Mouse (Mus musculus) heart, embryonic 10.5 days (tissue): ENCODE data around the gene Tnnc2. TPM values are rescaled to one million over a fixed set of nuclear protein-coding genes. Genes with fewer than 3 reads are reported as not detected.
A peak's percentile ranks its signal among the peaks of the same experiment; 100 is the strongest.

Source experiments
- DNase-seq: peaks from one replicate; pipeline ENCODE4 v3.0.0-alpha.2; 2017; ENCODE audit warnings: low spot score
- H3K27ac ChIP-seq: fragments of 300-500 bp; sonication (generic); 2 replicates; pipeline ENCODE4 v1.5.1; 2016; ENCODE audit warnings: mild to moderate bottlenecking
- H3K27me3 ChIP-seq: fragments of 300-500 bp; sonication (generic); 2 replicates; pipeline ENCODE4 v1.6.1; 2016; ENCODE audit warnings: mild to moderate bottlenecking; ENCODE audit not compliant: poor library complexity, insufficient read depth, severe bottlenecking
- H3K36me3 ChIP-seq: fragments of 300-500 bp; sonication (generic); 2 replicates; pipeline ENCODE4 v1.6.1; 2016; ENCODE audit warnings: mild to moderate bottlenecking, moderate library complexity
- H3K4me1 ChIP-seq: fragments of 300-500 bp; sonication (generic); 2 replicates; pipeline ENCODE4 v1.6.1; 2016; ENCODE audit warnings: mild to moderate bottlenecking
- H3K4me3 ChIP-seq: fragments of 300-500 bp; sonication (generic); 2 replicates; pipeline ENCODE4 v1.5.1; 2016; ENCODE audit warnings: mild to moderate bottlenecking, moderate library complexity
- H3K9me3 ChIP-seq: fragments of 300-500 bp; sonication (generic); 2 replicates; pipeline ENCODE4 v1.6.1; 2016; ENCODE audit warnings: mild to moderate bottlenecking, moderate library complexity
- WGBS: fragments of 180-500 bp; shearing (Covaris S2); methylation state at CpG from one replicate; pipeline ENCODE4 v1.1.7; 2016; 5-methylcytosine and 5-hydroxymethylcytosine counted together
- polyA plus RNA-seq: library from polyadenylated mRNA; unstranded; fragments of >200 nt; fragmentation: Nextera tagmentation; extraction: Ambion mirVana; gene quantifications from 2 replicates; pipeline ENCODE4 v1.2.1, GENCODE M21; 2016

The Tnnc2 gene
- polyA plus RNA-seq, 1 experiment from 2014 or later = 0.67 TPM

GRCm38 (mm10) chr2:164761971-164762370 is 17.8 kb downstream of the Tnnc2 start:
- Histone ChIP-seq H3K27ac (no peak overlapping the region), H3K36me3 (peaks cover 94% of the 10 kb centered on the region)
- DNase-seq = no peak

DNA sequence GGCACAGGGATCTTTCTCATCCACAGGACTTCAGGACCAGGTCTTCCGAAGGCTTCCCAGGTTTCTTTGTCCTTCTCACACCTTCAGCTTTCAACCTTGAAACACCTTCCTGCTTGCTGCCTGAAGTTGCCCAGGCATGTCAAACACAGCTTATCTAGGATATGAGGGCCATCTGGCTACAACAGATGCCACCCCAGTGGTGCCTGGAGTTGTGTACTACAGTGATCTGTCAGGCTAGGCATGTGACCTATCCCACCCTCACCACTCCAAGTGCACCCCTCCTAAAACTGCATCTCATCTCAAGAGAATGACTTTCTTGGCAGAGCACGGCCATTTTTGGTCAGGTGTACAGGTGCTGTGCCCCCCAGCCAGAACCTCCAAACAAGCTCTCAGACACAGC is 18.3 kb downstream of the Tnnc2 start:
- Histone ChIP-seq H3K4me1 (peaks cover 11% of the 10 kb centered on the region; the same call in 1 of the 2 replicates), H3K27me3 (no peaks in the 10 kb centered on the region), H3K27ac (no peak overlapping the region), H3K9me3 (no peaks in the 10 kb centered on the region), H3K4me3 (no peak overlapping the region), H3K36me3 (peaks cover 94% of the 10 kb centered on the region)
- 89% methylated on average over 2 of the region's 2 CpGs for WGBS
- DNase-seq = no peak

More at GRCm38 (mm10) chr2:164761971-164762370, 17.8 kb downstream of the Tnnc2 start:
- H3K4me1 ChIP-seq = peaks cover 11% of the 10 kb centered on the region; the same call in 1 of the 2 replicates
- WGBS = 97% methylated on average over 4 of the region's 4 CpGs
- no peak overlapping the region for H3K4me3 ChIP-seq
- no peaks in the 10 kb centered on the region for H3K9me3 ChIP-seq
- H3K27me3 ChIP-seq = no peaks in the 10 kb centered on the region

GRCm38 (mm10) chr2:164760059-164760833 is 19.5 kb downstream of the Tnnc2 start:
- H3K4me3 ChIP-seq = no peak overlapping the region
- H3K27ac ChIP-seq = no peak overlapping the region
- no peak for DNase-seq
- H3K9me3 ChIP-seq = no peaks in the 10 kb centered on the region
- 82% methylated on average over 4 of the region's 4 CpGs for WGBS
- peaks cover 94% of the 10 kb centered on the region for H3K36me3 ChIP-seq
- peaks cover 20% of the 10 kb centered on the region for H3K4me1 ChIP-seq
- no peaks in the 10 kb centered on the region for H3K27me3 ChIP-seq

GRCm38 (mm10) chr2:164758692-164759091 is 21.1 kb downstream of the Tnnc2 start:
- DNase-seq = no peak
- no peaks in the 10 kb centered on the region for H3K9me3 ChIP-seq
- WGBS = 64% methylated on average over 1 of the region's 1 CpGs
- no peaks in the 10 kb centered on the region for H3K27me3 ChIP-seq
- peaks cover 100% of the 10 kb centered on the region for H3K36me3 ChIP-seq
- no peak overlapping the region for H3K27ac ChIP-seq
- no peak overlapping the region for H3K4me3 ChIP-seq
- peaks cover 35% of the 10 kb centered on the region for H3K4me1 ChIP-seq

DNA sequence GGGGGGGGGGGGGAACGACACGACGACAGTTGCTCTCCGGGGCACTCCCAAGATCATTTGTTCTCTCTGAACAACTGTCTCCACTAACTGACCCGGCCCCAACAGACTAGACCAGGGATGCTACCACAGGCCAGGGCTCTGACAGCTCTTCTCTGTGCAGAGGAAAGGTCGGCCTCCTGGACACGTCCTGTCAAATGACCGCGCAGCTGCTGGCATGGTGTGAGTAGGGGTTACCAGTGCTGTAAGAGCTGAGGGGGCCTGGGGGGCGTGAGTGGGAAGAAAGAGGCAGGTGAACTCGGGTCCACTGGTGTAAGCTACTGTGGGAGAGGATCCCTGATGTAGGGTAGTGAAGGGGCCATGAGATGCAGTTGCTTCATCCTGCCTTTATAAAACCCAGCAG is 21.9 kb downstream of the Tnnc2 start:
- Histone ChIP-seq H3K4me1 (peaks cover 34% of the 10 kb centered on the region), H3K27ac (no peak overlapping the region), H3K4me3 (no peak overlapping the region), H3K36me3 (peaks cover 99% of the 10 kb centered on the region), H3K27me3 (no peaks in the 10 kb centered on the region), H3K9me3 (no peaks in the 10 kb centered on the region)
- WGBS = 91% methylated on average over 11 of the region's 11 CpGs
- DNase-seq = no peak

DNA sequence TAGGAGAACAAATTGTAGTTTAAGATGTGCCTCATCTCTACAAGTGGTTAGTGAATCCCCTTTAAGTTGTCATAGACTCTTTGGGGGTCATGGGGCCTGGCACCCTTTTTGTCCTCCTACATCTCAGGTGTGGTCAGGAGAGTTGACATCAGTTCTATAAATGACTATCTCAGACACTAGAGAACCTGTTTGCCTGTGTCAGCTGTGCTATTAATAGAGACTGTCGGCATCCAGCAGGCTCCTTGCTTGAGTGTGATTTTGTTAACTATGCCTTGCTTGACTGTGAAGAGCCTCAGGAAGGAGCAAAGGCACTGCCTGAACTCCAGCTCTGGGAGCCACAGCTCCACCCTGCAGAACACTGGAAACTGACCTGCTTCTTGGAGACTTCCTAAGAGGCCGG is 25.0 kb downstream of the Tnnc2 start:
- 61% methylated on average over 2 of the region's 2 CpGs for WGBS
- H3K4me3 ChIP-seq = peak overlapping the region; percentile 18; the same call in 1 of the 2 replicates
- peak overlapping the region; percentile 83 for H3K27ac ChIP-seq
- DNase-seq = no peak
- H3K9me3 ChIP-seq = no peaks in the 10 kb centered on the region
- H3K27me3 ChIP-seq = no peaks in the 10 kb centered on the region
- peaks cover 97% of the 10 kb centered on the region for H3K36me3 ChIP-seq
- peaks cover 26% of the 10 kb centered on the region for H3K4me1 ChIP-seq

DNA sequence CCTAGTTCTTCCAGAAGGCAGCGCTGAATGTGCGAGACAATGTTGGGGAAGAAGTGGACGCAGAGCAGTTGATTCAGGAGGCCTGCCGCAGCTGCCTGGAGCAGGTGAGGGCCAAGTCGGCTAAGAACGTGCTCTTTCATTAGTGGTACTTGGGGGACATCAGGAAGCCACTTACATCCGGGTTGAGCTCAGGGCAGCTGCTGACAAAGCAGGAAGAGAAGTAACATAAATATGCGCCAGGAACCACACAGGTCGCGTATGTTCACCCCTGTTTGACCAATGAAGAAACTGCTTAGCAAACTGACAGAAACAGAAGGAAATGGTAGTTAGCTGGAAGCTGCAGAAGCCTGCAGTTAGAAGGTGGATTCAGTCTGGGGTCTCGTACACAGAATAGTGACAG is 25.7 kb downstream of the Tnnc2 start:
- H3K4me1 ChIP-seq = peaks cover 26% of the 10 kb centered on the region
- WGBS = 81% methylated on average over 11 of the region's 11 CpGs
- H3K27ac ChIP-seq = peak overlapping the region; percentile 83
- no peaks in the 10 kb centered on the region for H3K27me3 ChIP-seq
- H3K9me3 ChIP-seq = no peaks in the 10 kb centered on the region
- H3K36me3 ChIP-seq = peaks cover 95% of the 10 kb centered on the region
- DNase-seq = no peak
- no peak overlapping the region for H3K4me3 ChIP-seq

GRCm38 (mm10) chr2:164752454-164752853 is 27.3 kb downstream of the Tnnc2 start:
- Histone ChIP-seq H3K27me3 (no peaks in the 10 kb centered on the region), H3K27ac (no peak overlapping the region), H3K9me3 (no peaks in the 10 kb centered on the region), H3K36me3 (peaks cover 95% of the 10 kb centered on the region), H3K4me3 (no peak overlapping the region), H3K4me1 (peaks cover 26% of the 10 kb centered on the region)
- 94% methylated on average over 2 of the region's 2 CpGs for WGBS
- DNase-seq = no peak

GRCm38 (mm10) chr2:164748991-164749390 is 30.8 kb downstream of the Tnnc2 start:
- no peak overlapping the region for H3K4me3 ChIP-seq
- no peaks in the 10 kb centered on the region for H3K9me3 ChIP-seq
- WGBS = 88% methylated on average over 6 of the region's 6 CpGs
- peaks cover 18% of the 10 kb centered on the region for H3K4me1 ChIP-seq
- no peak for DNase-seq
- peaks cover 63% of the 10 kb centered on the region for H3K36me3 ChIP-seq
- H3K27ac ChIP-seq = no peak overlapping the region
- H3K27me3 ChIP-seq = no peaks in the 10 kb centered on the region

DNA sequence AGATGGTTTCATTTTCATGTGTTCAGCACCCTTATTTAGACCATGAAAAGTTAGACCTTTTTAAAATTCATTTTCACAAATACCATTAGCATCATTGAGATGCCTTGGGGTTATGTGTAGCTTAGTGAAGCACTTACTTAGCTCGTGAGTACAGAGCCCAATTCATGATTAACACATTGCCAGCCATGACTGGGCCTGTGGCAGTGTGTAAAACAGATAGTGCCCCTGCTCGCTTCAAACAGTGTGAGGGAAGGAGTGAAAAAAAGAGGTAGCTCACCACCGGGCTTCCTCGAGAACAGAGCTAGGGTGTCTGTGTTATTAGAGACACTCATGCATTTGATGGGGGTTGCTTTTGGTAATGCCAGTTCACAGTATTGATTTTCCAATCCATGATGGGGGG is 31.6 kb downstream of the Tnnc2 start:
- Histone ChIP-seq H3K27me3 (no peaks in the 10 kb centered on the region), H3K9me3 (no peaks in the 10 kb centered on the region), H3K36me3 (peaks cover 56% of the 10 kb centered on the region), H3K4me3 (no peak overlapping the region), H3K27ac (no peak overlapping the region), H3K4me1 (peaks cover 13% of the 10 kb centered on the region)
- DNase-seq = no peak
- 87% methylated on average over 4 of the region's 4 CpGs for WGBS

DNA sequence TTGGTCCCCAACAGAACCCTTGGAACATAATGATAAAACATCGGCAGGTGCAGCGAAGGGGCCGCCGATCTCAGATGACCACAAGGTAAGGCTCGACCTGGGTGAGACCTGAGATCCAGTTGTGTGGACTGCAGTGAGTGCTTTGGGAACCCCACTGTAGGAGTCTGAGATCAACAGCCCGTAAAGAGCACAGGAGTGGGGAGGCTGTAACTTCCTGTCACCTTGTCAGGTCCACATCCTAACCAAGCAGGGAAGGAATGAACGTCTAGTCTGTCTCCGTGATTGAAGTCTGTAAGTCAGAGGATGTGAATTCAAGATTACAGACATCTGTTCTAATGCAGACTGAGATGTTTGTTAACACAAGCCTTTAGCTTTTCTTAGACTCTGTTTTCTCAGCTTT is 33.1 kb downstream of the Tnnc2 start:
- H3K27me3 ChIP-seq = peaks cover 2% of the 10 kb centered on the region; the same call in 1 of the 2 replicates
- DNase-seq = no peak
- WGBS = 50% methylated on average over 8 of the region's 8 CpGs

DNA sequence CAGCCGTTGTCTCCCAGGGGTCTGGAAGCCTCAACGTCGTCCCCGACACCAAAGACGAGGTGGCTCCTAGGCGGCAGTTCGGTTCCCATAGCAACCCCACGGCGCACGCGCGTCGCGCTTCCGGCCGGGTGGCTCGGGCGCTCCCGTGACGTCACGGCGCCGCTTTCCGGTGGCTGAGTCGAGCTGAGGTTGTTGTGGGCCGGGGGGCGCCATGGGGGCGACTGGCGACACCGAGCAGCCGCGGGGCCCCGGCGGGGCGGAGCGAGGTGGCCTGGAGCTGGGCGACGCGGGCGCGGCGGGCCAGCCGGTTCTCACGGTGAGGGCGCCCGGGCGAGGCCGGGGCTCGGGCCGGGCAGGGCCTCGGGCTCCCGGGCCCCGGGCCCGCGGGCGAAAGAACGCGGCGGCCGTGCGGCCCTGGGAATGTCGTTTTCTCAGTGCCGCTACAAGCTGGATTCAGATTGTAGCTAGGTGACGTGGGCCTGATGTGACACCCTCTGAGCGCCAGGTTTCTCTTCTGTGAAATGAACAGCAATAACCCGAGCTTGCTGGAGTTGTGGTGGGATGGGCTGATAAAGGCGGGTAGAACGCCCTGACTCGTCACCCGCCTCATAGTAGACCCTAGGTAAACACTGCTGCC is 33.8 kb downstream of the Tnnc2 start, which contains the start of the genes Wfdc3 and Dnttip1:
TSS of gene Wfdc3 (minus strand) at position 89 of the 637 bp plus-strand sequence.
TSS of gene Dnttip1 (plus strand) at position 141 of the 637 bp plus-strand sequence.
- Histone ChIP-seq H3K36me3 (peaks cover 35% of the 10 kb centered on the region), H3K4me3 (peak within 1 kb of the TSS; percentile 94), H3K27me3 (peaks cover 5% of the 10 kb centered on the region; the same call in 1 of the 2 replicates), H3K4me1 (peaks cover 13% of the 10 kb centered on the region), H3K9me3 (no peaks in the 10 kb centered on the region), H3K27ac (peak within 1 kb of the TSS; percentile 95)
- under 1% methylated on average over 70 of the region's 70 CpGs for WGBS
- peak; percentile 97 for DNase-seq

More for the DNA sequence above, 33.1 kb downstream of the Tnnc2 start:
- Histone ChIP-seq H3K27ac (peak overlapping the region; percentile 95), H3K36me3 (peaks cover 42% of the 10 kb centered on the region), H3K4me1 (peaks cover 13% of the 10 kb centered on the region), H3K9me3 (no peaks in the 10 kb centered on the region), H3K4me3 (peak overlapping the region; percentile 94)

GRCm38 (mm10) chr2:164744987-164745386 is 34.8 kb downstream of the Tnnc2 start:
- no peak overlapping the region for H3K27ac ChIP-seq

More at GRCm38 (mm10) chr2:164744987-164745386, 34.8 kb downstream of the Tnnc2 start:
- peaks cover 25% of the 10 kb centered on the region for H3K36me3 ChIP-seq
- H3K4me3 ChIP-seq = peak overlapping the region; percentile 94
- no peaks in the 10 kb centered on the region for H3K9me3 ChIP-seq
- DNase-seq = no peak
- H3K4me1 ChIP-seq = peaks cover 13% of the 10 kb centered on the region
- H3K27me3 ChIP-seq = peaks cover 5% of the 10 kb centered on the region; the same call in 1 of the 2 replicates
- WGBS = 72% methylated on average over 13 of the region's 13 CpGs
